Mouse (Mus musculus) liver, embryonic 11.5 days (tissue): ENCODE measurements around the gene Hist1h3g. TPM values are rescaled to one million over a fixed set of nuclear protein-coding genes. Genes with fewer than 3 reads are reported as not detected.
A peak's percentile ranks its signal among the peaks of the same experiment; 100 is the strongest.

Source experiments
- ATAC-seq: fragments of 200-750 bp; cut with Nextera tagmentation; replicated peaks from 2 replicates; pipeline ENCODE4 v1.8.0; 2017; ENCODE audit warnings: moderate number of reproducible peaks, mild to moderate bottlenecking, moderate TSS enrichment, moderate library complexity; ENCODE audit not compliant: low FRiP score
- DNase-seq: peaks from one replicate; pipeline ENCODE4 v3.0.0-alpha.2; 2017; ENCODE audit warnings: low spot score
- H3K27ac ChIP-seq: fragments of 300-500 bp; sonication (generic); 2 replicates; pipeline ENCODE4 v1.5.1; 2014; ENCODE audit warnings: mild to moderate bottlenecking, low read depth, low read length, control low read depth
- H3K27me3 ChIP-seq: fragments of 300-500 bp; sonication (generic); replicated peaks from 2 replicates; pipeline ENCODE4 v1.6.1; 2014; ENCODE audit warnings: low read length, mixed read lengths; ENCODE audit not compliant: control insufficient read depth, insufficient read depth
- H3K36me3 ChIP-seq: fragments of 300-500 bp; sonication (generic); 2 replicates; pipeline ENCODE4 v1.6.1; 2014; ENCODE audit warnings: mild to moderate bottlenecking, low read length, moderate library complexity, mixed read lengths; ENCODE audit not compliant: control insufficient read depth, insufficient read depth
- H3K4me1 ChIP-seq: fragments of 300-500 bp; sonication (generic); replicated peaks from 2 replicates; pipeline ENCODE4 v1.6.1; 2014; ENCODE audit warnings: low read length, mixed read lengths; ENCODE audit not compliant: control insufficient read depth, insufficient read depth
- H3K4me2 ChIP-seq: fragments of 300-500 bp; sonication (generic); 2 replicates; pipeline ENCODE4 v1.6.1; 2014; ENCODE audit warnings: mild to moderate bottlenecking, control low read depth, moderate library complexity
- H3K4me3 ChIP-seq: fragments of 300-500 bp; sonication (generic); 2 replicates; pipeline ENCODE4 v1.5.1; 2014; ENCODE audit warnings: low read depth, low read length, control low read depth
- H3K9ac ChIP-seq: fragments of 300-500 bp; sonication (generic); 2 replicates; pipeline ENCODE4 v1.6.1; 2014; ENCODE audit warnings: low read depth, low read length, control low read depth
- H3K9me3 ChIP-seq: fragments of 300-500 bp; sonication (generic); 2 replicates; pipeline ENCODE4 v1.6.1; 2016; ENCODE audit warnings: low read length, inconsistent platforms, mixed read lengths; ENCODE audit not compliant: control insufficient read depth
- WGBS: fragments of 180-500 bp; shearing (Covaris S2); extraction: QIAGEN DNeasy Blood & Tissue Kit; methylation state at CpG from one replicate; pipeline ENCODE4 v1.1.7; 2014; 5-methylcytosine and 5-hydroxymethylcytosine counted together
- polyA plus RNA-seq: library from polyadenylated mRNA; unstranded; fragments of >200 nt; fragmentation: Nextera tagmentation; extraction: Ambion mirVana; gene quantifications from 2 replicates; pipeline ENCODE4 v1.2.1, GENCODE M21; 2014

The Hist1h3g gene
- polyA plus RNA-seq, 1 experiment from 2014 or later = 5.2 TPM

GRCm38 (mm10) chr13:23499943-23500342 is 35.3 kb upstream of the Hist1h3g start:
- peaks cover 36% of the 10 kb centered on the region for H3K4me1 ChIP-seq
- no peak for DNase-seq

GRCm38 (mm10) chr13:23500424-23501200 is 34.6 kb upstream of the Hist1h3g start:
- Histone ChIP-seq H3K4me3 (peak overlapping the region; percentile 50), H3K9me3 (no peaks in the 10 kb centered on the region), H3K36me3 (no peaks in the 10 kb centered on the region), H3K9ac (no peak overlapping the region), H3K27ac (no peak overlapping the region), H3K27me3 (no peaks in the 10 kb centered on the region), H3K4me1 (peaks cover 43% of the 10 kb centered on the region), H3K4me2 (peak overlapping the region; percentile 87)
- WGBS = under 1% methylated on average over 17 of the region's 17 CpGs
- ATAC-seq = peak; percentile 82
- peak; percentile 84 for DNase-seq

More at GRCm38 (mm10) chr13:23499943-23500342, 35.3 kb upstream of the Hist1h3g start:
- ATAC-seq = peak; percentile 59
- Histone ChIP-seq H3K9ac (no peak overlapping the region), H3K4me3 (peak overlapping the region; percentile 50), H3K4me2 (peak overlapping the region; percentile 86), H3K9me3 (no peaks in the 10 kb centered on the region), H3K27ac (no peak overlapping the region), H3K27me3 (no peaks in the 10 kb centered on the region), H3K36me3 (no peaks in the 10 kb centered on the region)
- WGBS = 3% methylated on average over 7 of the region's 7 CpGs

- H3K27me3 ChIP-seq = no peaks in the 10 kb centered on the region
- peaks cover 45% of the 10 kb centered on the region for H3K4me1 ChIP-seq
- peak overlapping the region; percentile 56 for H3K9ac ChIP-seq
- peak overlapping the region; percentile 47 for H3K4me3 ChIP-seq
- H3K9me3 ChIP-seq = no peaks in the 10 kb centered on the region
- ATAC-seq (no peak), DNase-seq (no peak)
- H3K36me3 ChIP-seq = no peaks in the 10 kb centered on the region
- WGBS = 18% methylated on average over 5 of the region's 5 CpGs
- H3K27ac ChIP-seq = no peak overlapping the region; the same call in 1 of the 2 replicates
- peak overlapping the region; percentile 87 for H3K4me2 ChIP-seq
Observed at GRCm38 (mm10) chr13:23501511-23501910, 33.7 kb upstream of the Hist1h3g start.

GRCm38 (mm10) chr13:23502031-23502567 is 33.1 kb upstream of the Hist1h3g start:
- no peak overlapping the region for H3K27ac ChIP-seq
- H3K9ac ChIP-seq = peak overlapping the region; percentile 56
- H3K4me1 ChIP-seq = peaks cover 48% of the 10 kb centered on the region

GRCm38 (mm10) chr13:23502916-23503315 is 32.3 kb upstream of the Hist1h3g start:
- Histone ChIP-seq H3K27me3 (no peaks in the 10 kb centered on the region), H3K9me3 (no peaks in the 10 kb centered on the region), H3K27ac (no peak overlapping the region), H3K4me3 (no peak overlapping the region), H3K4me2 (no peak overlapping the region), H3K9ac (no peak overlapping the region), H3K4me1 (peaks cover 48% of the 10 kb centered on the region), H3K36me3 (no peaks in the 10 kb centered on the region)
- no peak for ATAC-seq
- no peak for DNase-seq
- WGBS = 57% methylated on average over 4 of the region's 4 CpGs

More at GRCm38 (mm10) chr13:23502031-23502567, 33.1 kb upstream of the Hist1h3g start:
- DNase-seq = no peak
- peak overlapping the region; percentile 87 for H3K4me2 ChIP-seq
- H3K27me3 ChIP-seq = no peaks in the 10 kb centered on the region
- no peak for ATAC-seq
- WGBS = 28% methylated on average over 9 of the region's 9 CpGs
- H3K9me3 ChIP-seq = no peaks in the 10 kb centered on the region
- no peaks in the 10 kb centered on the region for H3K36me3 ChIP-seq
- H3K4me3 ChIP-seq = peak overlapping the region; percentile 47

GRCm38 (mm10) chr13:23503797-23504196 is 31.4 kb upstream of the Hist1h3g start:
- WGBS = 1% methylated on average over 9 of the region's 9 CpGs

GRCm38 (mm10) chr13:23505662-23506345 is 29.4 kb upstream of the Hist1h3g start:
- Histone ChIP-seq H3K4me2 (peak overlapping the region; percentile 90), H3K27me3 (no peaks in the 10 kb centered on the region), H3K27ac (peak overlapping the region; percentile 36; the same call in 1 of the 2 replicates), H3K4me1 (peaks cover 36% of the 10 kb centered on the region), H3K9me3 (no peaks in the 10 kb centered on the region), H3K36me3 (no peaks in the 10 kb centered on the region), H3K9ac (peak overlapping the region; percentile 56), H3K4me3 (peak overlapping the region; percentile 48)
- ATAC-seq (peak; percentile 54), DNase-seq (no peak)
- 3% methylated on average over 14 of the region's 14 CpGs for WGBS

More at GRCm38 (mm10) chr13:23503797-23504196, 31.4 kb upstream of the Hist1h3g start:
- no peaks in the 10 kb centered on the region for H3K27me3 ChIP-seq
- H3K4me3 ChIP-seq = peak overlapping the region; percentile 8; the same call in 1 of the 2 replicates
- peak overlapping the region; percentile 57 for H3K4me2 ChIP-seq
- no peak overlapping the region for H3K27ac ChIP-seq
- no peak overlapping the region for H3K9ac ChIP-seq
- H3K4me1 ChIP-seq = peaks cover 45% of the 10 kb centered on the region
- peak; percentile 71 for DNase-seq
- H3K9me3 ChIP-seq = no peaks in the 10 kb centered on the region
- no peaks in the 10 kb centered on the region for H3K36me3 ChIP-seq
- no peak for ATAC-seq

GRCm38 (mm10) chr13:23506351-23506750 is 28.9 kb upstream of the Hist1h3g start:
- H3K9me3 ChIP-seq = no peaks in the 10 kb centered on the region
- no peak overlapping the region for H3K9ac ChIP-seq

More at GRCm38 (mm10) chr13:23506351-23506750, 28.9 kb upstream of the Hist1h3g start:
- Histone ChIP-seq H3K4me3 (peak overlapping the region; percentile 48), H3K36me3 (no peaks in the 10 kb centered on the region), H3K27me3 (no peaks in the 10 kb centered on the region), H3K4me1 (peaks cover 36% of the 10 kb centered on the region), H3K27ac (peak overlapping the region; percentile 42; the same call in 1 of the 2 replicates), H3K4me2 (peak overlapping the region; percentile 90)
- DNase-seq (peak; percentile 77), ATAC-seq (peak; percentile 58)
- WGBS = 2% methylated on average over 13 of the region's 13 CpGs
